Mouse (Mus musculus) neural tube, embryonic 11.5 days (tissue): ENCODE results near the gene Rtp2. TPM values are rescaled to one million over a fixed set of nuclear protein-coding genes. Genes with fewer than 3 reads are reported as not detected.

Source experiments
- ATAC-seq: fragments of 200-750 bp; cut with Nextera tagmentation; 2 replicates; pipeline ENCODE4 v1.8.0; 2017; ENCODE audit warnings: moderate number of reproducible peaks, mild to moderate bottlenecking, moderate TSS enrichment, moderate library complexity; ENCODE audit not compliant: insufficient read depth, low FRiP score, low TSS enrichment
- DNase-seq: peaks from one replicate; pipeline ENCODE4 v3.0.0-alpha.2; 2015; ENCODE audit warnings: low spot score
- H3K27ac ChIP-seq: fragments of 300-500 bp; sonication (generic); 2 replicates; pipeline ENCODE4 v1.5.1; 2014; ENCODE audit warnings: low read depth, mild to moderate bottlenecking, low read length
- H3K27me3 ChIP-seq: fragments of 300-500 bp; sonication (generic); 2 replicates; pipeline ENCODE4 v1.6.1; 2014; ENCODE audit warnings: mild to moderate bottlenecking, low read length, mixed read lengths; ENCODE audit not compliant: control insufficient read depth, insufficient read depth
- H3K36me3 ChIP-seq: fragments of 300-500 bp; sonication (generic); 2 replicates; pipeline ENCODE4 v1.6.1; 2014; ENCODE audit warnings: mild to moderate bottlenecking, low read length, moderate library complexity, mixed read lengths; ENCODE audit not compliant: control insufficient read depth, insufficient read depth
- H3K4me1 ChIP-seq: fragments of 300-500 bp; sonication (generic); 2 replicates; pipeline ENCODE4 v1.6.1; 2014; ENCODE audit warnings: low read length, mixed read lengths; ENCODE audit not compliant: control insufficient read depth, insufficient read depth
- H3K4me2 ChIP-seq: fragments of 300-500 bp; sonication (generic); 2 replicates; pipeline ENCODE4 v1.6.1; 2014; ENCODE audit warnings: low read depth, mild to moderate bottlenecking, moderate library complexity
- H3K4me3 ChIP-seq: fragments of 300-500 bp; sonication (generic); 2 replicates; pipeline ENCODE4 v1.5.1; 2014; ENCODE audit warnings: low read depth, low read length
- H3K9ac ChIP-seq: fragments of 300-500 bp; sonication (generic); 2 replicates; pipeline ENCODE4 v1.6.1; 2014; ENCODE audit warnings: mild to moderate bottlenecking, low read length
- H3K9me3 ChIP-seq: fragments of 300-500 bp; sonication (generic); 2 replicates; pipeline ENCODE4 v1.6.1; 2016; ENCODE audit warnings: low read length; ENCODE audit not compliant: control insufficient read depth
- WGBS: fragments of 180-500 bp; shearing (Covaris S2); extraction: QIAGEN DNeasy Blood & Tissue Kit; methylation state at CpG from one replicate; pipeline ENCODE4 v1.1.7; 2014; 5-methylcytosine and 5-hydroxymethylcytosine counted together
- polyA plus RNA-seq: library from polyadenylated mRNA; unstranded; fragments of >200 nt; fragmentation: Nextera tagmentation; extraction: Ambion mirVana; gene quantifications from 2 replicates; pipeline ENCODE4 v1.2.1, GENCODE M21; 2014

Rtp2 gene
- polyA plus RNA-seq, 1 experiment from 2014 or later: not detected

GRCm38 (mm10) chr16:23972901-23973300 is 40.7 kb upstream of the Rtp2 start:
- no peaks in the 10 kb centered on the region for H3K36me3 ChIP-seq
- H3K4me3 ChIP-seq: no peak overlapping the region
- no peaks in the 10 kb centered on the region for H3K27me3 ChIP-seq
- ATAC-seq (no peak), DNase-seq (no peak)
- no peak overlapping the region for H3K4me2 ChIP-seq
- no peaks in the 10 kb centered on the region for H3K4me1 ChIP-seq
- H3K9ac ChIP-seq: no peak overlapping the region
- no peaks in the 10 kb centered on the region for H3K9me3 ChIP-seq
- H3K27ac ChIP-seq: no peak overlapping the region
- WGBS: 75% methylated on average over 11 of the region's 11 CpGs

DNA sequence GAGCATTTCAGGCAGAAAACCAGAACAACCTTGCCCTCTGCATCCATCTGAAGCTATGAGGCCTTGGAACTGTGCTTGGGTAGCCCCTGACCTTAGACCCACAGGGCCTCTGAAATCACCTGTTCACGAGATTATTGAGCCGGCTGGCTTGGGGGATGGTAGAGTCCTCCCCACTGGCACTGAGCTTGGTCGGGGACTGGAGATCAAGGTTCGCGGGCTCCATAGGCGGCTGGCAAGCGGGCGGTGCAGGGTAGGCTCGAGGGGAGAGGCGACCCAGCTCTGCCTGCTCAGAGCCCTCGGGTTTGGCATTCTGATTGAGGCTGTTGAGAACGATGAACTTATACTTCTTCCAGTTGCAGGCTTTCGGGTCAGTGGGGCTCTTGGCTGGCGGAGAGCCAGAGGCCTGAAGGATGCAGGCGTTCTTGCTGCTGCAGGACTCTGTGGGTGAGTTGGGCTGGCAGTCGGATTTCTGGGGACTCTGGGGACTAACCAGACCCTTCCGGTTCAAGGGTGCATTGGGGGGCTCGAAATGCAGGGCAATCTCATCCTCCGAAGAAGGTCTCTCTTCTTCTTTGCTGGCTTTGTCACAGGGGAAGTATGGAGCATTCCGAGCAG is 40.0 kb upstream of the Rtp2 start:
- Histone ChIP-seq H3K27ac (no peak overlapping the region), H3K4me1 (no peaks in the 10 kb centered on the region), H3K9ac (no peak overlapping the region), H3K36me3 (no peaks in the 10 kb centered on the region), H3K4me2 (no peak overlapping the region), H3K27me3 (no peaks in the 10 kb centered on the region), H3K4me3 (no peak overlapping the region), H3K9me3 (no peaks in the 10 kb centered on the region)
- DNase-seq (peak; percentile 7), ATAC-seq (no peak)
- 84% methylated on average over 20 of the region's 20 CpGs for WGBS

DNA sequence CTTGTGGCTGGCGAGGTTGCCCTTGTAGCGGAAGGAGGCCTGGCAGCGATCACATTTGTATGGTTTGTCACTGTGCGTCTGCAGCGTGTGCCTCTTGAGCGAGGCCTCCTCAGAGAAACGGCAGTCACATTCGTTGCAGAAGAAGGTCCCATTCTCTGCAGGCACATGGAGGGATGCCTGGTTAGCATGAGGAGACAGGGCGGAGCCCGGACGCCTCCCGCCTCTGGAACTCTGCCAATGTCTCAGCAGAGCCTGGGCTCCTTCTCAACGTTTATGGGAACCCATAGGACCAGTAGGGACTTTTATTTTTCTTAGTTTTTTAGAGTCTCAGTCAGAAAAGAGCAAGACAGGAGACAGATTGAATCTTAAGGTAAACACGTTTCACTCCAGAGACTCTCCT is 37.7 kb upstream of the Rtp2 start:
- Histone ChIP-seq H3K27me3 (no peaks in the 10 kb centered on the region), H3K36me3 (no peaks in the 10 kb centered on the region), H3K9me3 (no peaks in the 10 kb centered on the region), H3K27ac (no peak overlapping the region), H3K4me2 (no peak overlapping the region), H3K4me3 (no peak overlapping the region), H3K9ac (no peak overlapping the region), H3K4me1 (no peaks in the 10 kb centered on the region)
- no peak for ATAC-seq
- DNase-seq: no peak
- 90% methylated on average over 14 of the region's 14 CpGs for WGBS

- no peak for ATAC-seq
- Histone ChIP-seq H3K27ac (no peak overlapping the region), H3K9me3 (no peaks in the 10 kb centered on the region)
Measured at GRCm38 (mm10) chr16:23968888-23969287, 36.7 kb upstream of the Rtp2 start.

GRCm38 (mm10) chr16:23967301-23967700 is 35.1 kb upstream of the Rtp2 start:
- Histone ChIP-seq H3K27ac (no peak overlapping the region), H3K4me1 (no peaks in the 10 kb centered on the region), H3K4me3 (no peak overlapping the region), H3K27me3 (no peaks in the 10 kb centered on the region), H3K9me3 (no peaks in the 10 kb centered on the region), H3K9ac (no peak overlapping the region), H3K4me2 (no peak overlapping the region), H3K36me3 (no peaks in the 10 kb centered on the region)
- 83% methylated on average over 7 of the region's 7 CpGs for WGBS
- DNase-seq: no peak
- no peak for ATAC-seq

More at GRCm38 (mm10) chr16:23968888-23969287, 36.7 kb upstream of the Rtp2 start:
- no peaks in the 10 kb centered on the region for H3K36me3 ChIP-seq
- H3K27me3 ChIP-seq: no peaks in the 10 kb centered on the region
- 86% methylated on average over 4 of the region's 4 CpGs for WGBS
- no peak for DNase-seq
- H3K4me3 ChIP-seq: no peak overlapping the region
- H3K4me1 ChIP-seq: no peaks in the 10 kb centered on the region
- H3K9ac ChIP-seq: no peak overlapping the region
- H3K4me2 ChIP-seq: no peak overlapping the region

DNA sequence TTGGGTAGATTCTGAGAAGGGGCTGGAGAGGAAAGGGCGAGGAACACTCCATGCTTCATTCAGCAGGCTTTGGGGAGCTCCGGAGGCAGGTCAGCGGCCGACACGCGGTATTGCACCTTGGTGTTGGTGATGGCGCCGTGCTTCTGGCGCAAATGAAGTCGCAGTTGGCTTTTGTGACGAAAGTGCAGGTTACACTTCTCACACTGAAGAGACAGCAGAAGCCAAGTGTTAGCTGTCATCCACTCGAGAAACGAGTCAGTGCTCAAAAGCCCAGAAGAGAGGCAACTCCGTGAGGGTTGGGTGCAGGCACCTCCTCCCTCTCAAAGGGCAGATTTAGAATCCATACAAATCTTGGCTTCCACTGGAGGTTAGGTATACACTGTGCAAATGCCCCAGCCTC is 33.9 kb upstream of the Rtp2 start:
- Histone ChIP-seq H3K9me3 (no peaks in the 10 kb centered on the region), H3K9ac (no peak overlapping the region), H3K4me2 (no peak overlapping the region), H3K4me3 (no peak overlapping the region), H3K27ac (no peak overlapping the region), H3K27me3 (no peaks in the 10 kb centered on the region), H3K4me1 (no peaks in the 10 kb centered on the region), H3K36me3 (no peaks in the 10 kb centered on the region)
- ATAC-seq: no peak
- DNase-seq: no peak
- 90% methylated on average over 14 of the region's 14 CpGs for WGBS

DNA sequence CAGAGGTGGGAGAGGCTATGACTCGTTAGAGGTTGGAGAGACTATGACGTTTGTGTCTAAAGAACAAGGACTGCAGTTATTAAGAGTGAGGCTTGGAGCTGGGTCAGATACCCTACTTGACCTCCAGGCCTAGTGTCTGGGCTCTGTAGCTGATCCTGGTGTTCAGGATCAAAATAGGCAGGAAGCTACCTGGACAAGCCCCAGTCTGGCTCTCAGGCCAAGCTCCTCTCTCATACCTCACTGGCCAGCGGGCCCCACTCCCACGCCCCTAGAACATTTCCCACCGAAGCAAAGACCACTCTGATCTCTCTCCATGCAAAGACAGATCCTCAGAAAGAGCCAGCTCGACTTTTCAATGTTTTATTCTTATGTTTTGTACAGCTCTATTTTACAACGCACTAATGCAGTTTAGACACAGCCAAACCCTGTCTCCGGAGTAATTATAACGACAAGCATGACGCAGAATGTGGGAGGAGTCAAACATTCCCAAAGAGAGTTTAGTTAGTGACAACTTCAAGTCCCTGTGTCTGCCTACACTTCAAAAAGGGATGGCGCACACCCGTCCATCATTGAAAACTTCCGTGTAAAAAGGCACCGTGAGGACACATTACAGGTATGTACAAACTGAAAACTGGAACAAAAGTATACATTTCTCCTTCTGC is 32.6 kb upstream of the Rtp2 start:
- no peak overlapping the region for H3K4me3 ChIP-seq
- no peaks in the 10 kb centered on the region for H3K9me3 ChIP-seq
- DNase-seq (no peak), ATAC-seq (no peak)
- no peaks in the 10 kb centered on the region for H3K27me3 ChIP-seq
- 86% methylated on average over 14 of the region's 14 CpGs for WGBS
- H3K4me1 ChIP-seq: no peaks in the 10 kb centered on the region
- H3K27ac ChIP-seq: no peak overlapping the region
- no peaks in the 10 kb centered on the region for H3K36me3 ChIP-seq
- H3K9ac ChIP-seq: no peak overlapping the region
- H3K4me2 ChIP-seq: no peak overlapping the region

GRCm38 (mm10) chr16:23963896-23964668 is 31.9 kb upstream of the Rtp2 start:
- DNase-seq (no peak), ATAC-seq (no peak)
- 77% methylated on average over 22 of the region's 22 CpGs for WGBS
- no peaks in the 10 kb centered on the region for H3K36me3 ChIP-seq
- H3K27ac ChIP-seq: no peak overlapping the region
- no peak overlapping the region for H3K4me2 ChIP-seq
- no peaks in the 10 kb centered on the region for H3K4me1 ChIP-seq
- H3K9ac ChIP-seq: no peak overlapping the region
- H3K4me3 ChIP-seq: no peak overlapping the region
- H3K27me3 ChIP-seq: no peaks in the 10 kb centered on the region
- H3K9me3 ChIP-seq: no peaks in the 10 kb centered on the region
